Mouse (Mus musculus) bone marrow macrophage, adult 2 months (primary cell): ENCODE data around the gene Phox2a. TPM values are rescaled to one million over a fixed set of nuclear protein-coding genes. Genes with fewer than 3 reads are reported as not detected.

ENCODE experiments used
- H3K27ac ChIP-seq: 2 replicates; pipeline ENCODE4 v1.5.1; 2012; ENCODE audit warnings: low read depth, low read length; ENCODE audit not compliant: insufficient read depth
- H3K4me1 ChIP-seq: 2 replicates; pipeline ENCODE4 v1.6.1; 2012; ENCODE audit warnings: low read length; ENCODE audit not compliant: control insufficient read depth, insufficient read depth
- H3K4me3 ChIP-seq: 2 replicates; pipeline ENCODE4 v1.5.1; 2012; ENCODE audit warnings: mild to moderate bottlenecking, low read length, moderate library complexity; ENCODE audit not compliant: insufficient read depth
- CTCF ChIP-seq: IDR thresholded peaks from 2 replicates; pipeline ENCODE4 v1.5.1; 2012; ENCODE audit warnings: low read depth, mild to moderate bottlenecking, low read length, moderate library complexity
- POLR2A ChIP-seq: IDR thresholded peaks from 2 replicates; pipeline ENCODE4 v1.6.1; 2012; ENCODE audit warnings: mild to moderate bottlenecking, low read depth, low read length, borderline replicate concordance
- polyA plus RNA-seq: library from polyadenylated mRNA; stranded (reverse); fragments of >200 nt; gene quantifications from 2 replicates; pipeline ENCODE4 v1.2.4, GENCODE M21; 2012; ENCODE audit not compliant: missing spikeins, insufficient read depth, insufficient read length

Phox2a gene
- polyA plus RNA-seq: not detected in 2 replicates

DNA sequence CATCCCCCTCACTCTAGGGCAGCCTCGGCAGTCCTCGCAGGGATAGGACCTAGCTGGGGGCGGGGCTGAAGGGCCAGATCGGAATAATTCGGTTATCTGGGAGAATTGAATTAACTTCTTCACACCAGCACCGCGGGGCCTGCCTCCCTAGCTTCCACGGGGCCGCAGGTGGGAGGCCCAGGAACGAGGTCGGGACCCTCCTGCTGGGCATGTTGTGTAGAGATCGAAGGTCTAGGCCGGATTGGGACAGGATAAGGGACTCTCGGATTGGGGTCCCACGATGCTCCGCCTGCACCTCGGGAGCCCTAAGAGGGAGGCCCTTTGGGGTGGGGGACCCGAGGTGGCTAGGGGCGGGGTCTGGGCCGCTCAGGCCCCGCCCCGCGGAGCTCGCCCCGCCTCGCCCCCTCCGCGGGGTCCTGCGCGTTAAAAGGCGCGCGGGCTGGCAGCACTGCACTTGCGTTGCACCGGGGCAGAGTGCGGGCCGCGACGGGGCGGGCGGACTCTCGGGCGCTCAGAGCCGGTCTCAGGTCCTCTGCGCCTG lies at the start of gene Phox2a:
TSS of gene Phox2a (plus strand) at position 453 of the 541 bp plus-strand sequence.
- no peak within 1 kb of the TSS for H3K4me3 ChIP-seq
- peaks cover 3% of the 10 kb centered on the region; the same call in 1 of the 2 replicates for H3K4me1 ChIP-seq
- no peak within 1 kb of the TSS for H3K27ac ChIP-seq
- TF ChIP-seq CTCF (no peak), POLR2A (no peak)

DNA sequence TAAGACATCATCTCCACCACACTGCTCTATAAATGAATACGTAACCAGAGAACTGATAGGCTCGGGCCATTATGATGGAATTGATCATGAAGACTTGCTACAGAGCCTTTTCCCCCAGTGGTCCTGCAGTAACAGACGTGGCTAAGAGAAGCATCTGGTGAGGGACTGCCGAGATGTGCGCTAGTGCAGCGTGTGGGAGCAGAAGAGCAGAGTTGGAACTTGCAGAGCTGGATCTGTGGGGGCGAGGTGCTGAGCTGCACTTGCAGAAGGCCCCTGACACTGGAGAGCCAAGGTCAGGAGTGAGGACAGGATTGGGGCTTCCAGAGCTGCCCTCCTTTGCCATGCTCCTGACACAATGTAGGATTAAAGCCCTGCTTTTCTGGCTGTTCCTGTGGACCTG lies 48.1 kb upstream of the Phox2a start:
- no peak overlapping the region for H3K4me3 ChIP-seq
- TF ChIP-seq POLR2A: no peak
- H3K4me1 ChIP-seq: no peaks in the 10 kb centered on the region
- H3K27ac ChIP-seq: no peak overlapping the region

- TF ChIP-seq POLR2A (no peak), CTCF (no peak)
- Histone ChIP-seq H3K4me3 (no peak overlapping the region), H3K4me1 (no peaks in the 10 kb centered on the region), H3K27ac (no peak overlapping the region)
These were observed 46.5 kb upstream of the Phox2a start for GRCm38 (mm10) chr7:101771604-101772003.

DNA sequence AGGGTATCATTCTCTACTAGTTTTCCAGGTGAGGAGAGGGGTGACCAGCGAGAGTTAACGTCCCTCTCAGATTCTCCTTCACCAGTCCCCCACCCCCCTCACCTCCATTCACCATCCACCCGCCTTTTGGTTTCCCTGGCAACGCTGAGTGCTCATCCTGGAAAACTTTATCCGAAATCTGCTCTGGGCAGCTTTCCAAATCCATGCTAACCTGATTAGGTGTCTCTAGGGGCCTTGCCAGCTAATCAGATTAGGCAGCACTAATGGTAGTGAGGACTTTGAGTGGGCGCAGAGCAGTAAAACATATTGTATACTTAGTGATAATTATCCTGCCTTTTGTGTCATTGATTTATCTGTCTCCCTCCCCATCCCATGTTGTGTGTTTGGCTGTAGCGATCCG lies 45.4 kb upstream of the Phox2a start:
- H3K4me1 ChIP-seq: no peaks in the 10 kb centered on the region
- no peak overlapping the region for H3K4me3 ChIP-seq
- TF ChIP-seq CTCF: no peak
- no peak for TF ChIP-seq POLR2A
- H3K27ac ChIP-seq: no peak overlapping the region

- Histone ChIP-seq H3K27ac (no peak overlapping the region), H3K4me1 (no peaks in the 10 kb centered on the region), H3K4me3 (no peak overlapping the region)
- TF ChIP-seq CTCF (no peak), POLR2A (no peak)
These were observed 41.1 kb upstream of the Phox2a start for GRCm38 (mm10) chr7:101777053-101777452.

GRCm38 (mm10) chr7:101820295-101821030 lies 2.4 kb downstream of the Phox2a start:
- peak overlapping the region; percentile 46 for H3K4me3 ChIP-seq
- TF ChIP-seq CTCF (no peak), POLR2A (no peak)
- H3K27ac ChIP-seq: no peak overlapping the region
- H3K4me1 ChIP-seq: peaks cover 3% of the 10 kb centered on the region; the same call in 1 of the 2 replicates

GRCm38 (mm10) chr7:101821571-101822501 lies 3.7 kb downstream of the Phox2a start:
- no peak overlapping the region for H3K27ac ChIP-seq
- TF ChIP-seq CTCF: no peak
- TF ChIP-seq POLR2A: no peak
- H3K4me3 ChIP-seq: peak overlapping the region; percentile 46
- peaks cover 3% of the 10 kb centered on the region; the same call in 1 of the 2 replicates for H3K4me1 ChIP-seq

GRCm38 (mm10) chr7:101822836-101823757 lies 5.0 kb downstream of the Phox2a start:
- Histone ChIP-seq H3K27ac (no peak overlapping the region), H3K4me3 (no peak overlapping the region), H3K4me1 (peaks cover 3% of the 10 kb centered on the region; the same call in 1 of the 2 replicates)
- TF ChIP-seq POLR2A: no peak
- no peak for TF ChIP-seq CTCF
